ENCODE assay signal across 23 mouse cellular contexts in genomic region chr8:48792587-48793326, GRCm38 (mm10). TPM values are rescaled to one million over a fixed set of nuclear protein-coding genes. Genes with fewer than 3 reads are reported as not detected.
DNase-seq lines count a peak whose midpoint lies in the region; ATAC-seq and TF ChIP-seq lines count a peak whose summit lies in the region.
"Had no signal": no experiment of that assay in that cellular context is flagged by ENCODE, and none has a peak within 500 bp of the region (broad histone marks: within the 10 kb centered on the region; RNA-seq: fewer than 3 reads in every experiment).

No protein-coding gene starts in this region.

- H3K27me3 ChIP-seq in limb, embryonic 13.5 days = peaks cover 6% of the 10 kb centered on the region; the same call in 1 of the 2 replicates
- no peaks in the 10 kb centered on the region for H3K27me3 ChIP-seq in limb, embryonic 10.5 days (ENCODE audit: low read depth, poor library complexity, severe bottlenecking)
- H3K27me3 ChIP-seq in limb, embryonic 14.5 days (ENCODE audit: control insufficient read depth, insufficient read depth, low read length) = no peaks in the 10 kb centered on the region
- H3K27me3 ChIP-seq: embryonic facial prominence, embryonic 12.5 days; hindbrain, embryonic 13.5 days; intestine, embryonic 15.5 days; midbrain, embryonic 13.5 days had no signal

- H3K9ac ChIP-seq in limb, embryonic 13.5 days = no peak overlapping the region
- no peak overlapping the region for H3K9ac ChIP-seq in limb, embryonic 14.5 days (ENCODE audit: low read depth, low read length, severe bottlenecking)
- H3K9ac ChIP-seq: embryonic facial prominence, embryonic 12.5 days; hindbrain, embryonic 13.5 days; intestine, embryonic 15.5 days; midbrain, embryonic 13.5 days had no signal

- ATAC-seq in limb, embryonic 13.5 days (ENCODE audit: low FRiP score, low read depth) = no peak; the same call in 1 of the 2 replicates
- no peak for ATAC-seq in limb, embryonic 14.5 days (ENCODE audit: low FRiP score, low read depth)
- ATAC-seq: intestine, embryonic 15.5 days; midbrain, embryonic 13.5 days had no signal

- no peak for TF ChIP-seq CTCF in left cerebral cortex, adult 2 months (IDR thresholded peaks at IDR 0.05)

- DNase-seq in limb, embryonic 10.5 days (ENCODE audit: low spot score) = no peak
- DNase-seq in 3T3-L1 (ENCODE audit: low read depth, low spot score) = peak; percentile 66
- peak; percentile 18 for DNase-seq in adrenal gland, adult 8-10 months
- DNase-seq in limb, embryonic 14.5 days (ENCODE audit: low spot score) = peak; percentile 62
- no peak for DNase-seq in left cerebral cortex, adult 2 months (ENCODE audit: extremely low spot score in 1 of 2, low spot score in 2 of 2)
- DNase-seq in layer of hippocampus, adult 9-11 months = no peak
- DNase-seq: cerebellum, adult 11-12 months; heart, postnatal 14 days; kidney, postnatal 10 days; liver; lung, adult 2 months; right cerebral cortex, adult 18-20 months; spleen, adult 18-20 months; thymus, adult 2 months had no signal

- no peaks in the 10 kb centered on the region for H3K36me3 ChIP-seq in limb, embryonic 13.5 days
- no peaks in the 10 kb centered on the region for H3K36me3 ChIP-seq in limb, embryonic 10.5 days
- no peaks in the 10 kb centered on the region for H3K36me3 ChIP-seq in limb, embryonic 14.5 days (ENCODE audit: control insufficient read depth, insufficient read depth, low read length)
- H3K36me3 ChIP-seq: embryonic facial prominence, embryonic 12.5 days; heart, embryonic 10.5 days; hindbrain, embryonic 13.5 days; intestine, embryonic 15.5 days; midbrain, embryonic 13.5 days had no signal

- no peak overlapping the region for H3K27ac ChIP-seq in limb, embryonic 13.5 days
- H3K27ac ChIP-seq in limb, embryonic 10.5 days = no peak overlapping the region
- H3K27ac ChIP-seq in limb, embryonic 14.5 days (replicated peaks; ENCODE audit: low read depth, low read length) = no peak overlapping the region
- no peak overlapping the region for H3K27ac ChIP-seq in left cerebral cortex, adult 2 months
- H3K27ac ChIP-seq: embryonic facial prominence, embryonic 12.5 days; heart, embryonic 10.5 days; hindbrain, embryonic 13.5 days; intestine, embryonic 15.5 days; macrophage; midbrain, embryonic 13.5 days had no signal

- peak overlapping the region; percentile 28; the same call in 1 of the 2 replicates for H3K4me2 ChIP-seq in limb, embryonic 13.5 days (replicated peaks)
- no peak overlapping the region for H3K4me2 ChIP-seq in limb, embryonic 14.5 days (replicated peaks; ENCODE audit: low read depth, low read length, severe bottlenecking)
- H3K4me2 ChIP-seq: embryonic facial prominence, embryonic 12.5 days; hindbrain, embryonic 13.5 days; intestine, embryonic 15.5 days; midbrain, embryonic 13.5 days had no signal

- WGBS in limb, embryonic 13.5 days = 52% methylated on average over 10 of the region's 10 CpGs
- WGBS in limb, embryonic 10.5 days = 82% methylated on average over 10 of the region's 10 CpGs
- 39% methylated on average over 10 of the region's 10 CpGs for WGBS in limb, embryonic 14.5 days

- intact Hi-C loops in left cerebral cortex, adult 2 months (cut with DNase I) = no loop called here

- no peak for TF ChIP-seq POLR2A in limb, embryonic 14.5 days (IDR thresholded peaks at IDR 0.05; ENCODE audit: borderline replicate concordance, extremely low read depth, insufficient read depth, insufficient read length)

- peaks cover 29% of the 10 kb centered on the region; the same call in 1 of the 2 replicates for H3K4me1 ChIP-seq in limb, embryonic 13.5 days
- H3K4me1 ChIP-seq in limb, embryonic 10.5 days = peaks cover 19% of the 10 kb centered on the region
- peaks cover 14% of the 10 kb centered on the region for H3K4me1 ChIP-seq in limb, embryonic 14.5 days (ENCODE audit: control insufficient read depth, insufficient read depth, low read length)
- H3K4me1 ChIP-seq: heart, embryonic 10.5 days; intestine, embryonic 15.5 days had no signal

- no peaks in the 10 kb centered on the region for H3K9me3 ChIP-seq in limb, embryonic 13.5 days
- no peaks in the 10 kb centered on the region for H3K9me3 ChIP-seq in limb, embryonic 10.5 days (replicated peaks)
- H3K9me3 ChIP-seq in limb, embryonic 14.5 days (ENCODE audit: control insufficient read depth, low read length) = no peaks in the 10 kb centered on the region
- H3K9me3 ChIP-seq: embryonic facial prominence, embryonic 12.5 days; heart, embryonic 10.5 days; hindbrain, embryonic 13.5 days; intestine, embryonic 15.5 days; midbrain, embryonic 13.5 days had no signal

- no peak overlapping the region for H3K4me3 ChIP-seq in limb, embryonic 13.5 days
- no peak overlapping the region for H3K4me3 ChIP-seq in limb, embryonic 10.5 days
- no peak overlapping the region for H3K4me3 ChIP-seq in limb, embryonic 14.5 days (replicated peaks; ENCODE audit: low read length)
- no peak overlapping the region for H3K4me3 ChIP-seq in left cerebral cortex, adult 2 months
- H3K4me3 ChIP-seq: embryonic facial prominence, embryonic 12.5 days; heart, embryonic 10.5 days; hindbrain, embryonic 13.5 days; intestine, embryonic 15.5 days; midbrain, embryonic 13.5 days had no signal

RNA-seq across cellular contexts. Expression of gene Tenm3, which starts 51.0 kb away (rescaled TPM):
- 38.3 and 41.0 TPM in 2 replicates for polyA plus RNA-seq in limb, embryonic 13.5 days (2015; fragmentation: Nextera tagmentation; extraction: Ambion mirVana)
- polyA plus RNA-seq in limb, embryonic 10.5 days (2016; fragmentation: Nextera tagmentation; extraction: Ambion mirVana) = 39.7 and 48.5 TPM in 2 replicates
- 1 to 10 TPM; 4.5 to 9.7 (median 7.0) TPM for total RNA-seq in adrenal gland, adult 8-10 months (2022)
- polyA plus RNA-seq in limb, embryonic 14.5 days (2012; rRNA removed) = 38.0 and 47.6 TPM in 2 replicates
- polyA plus RNA-seq in limb, embryonic 14.5 days (2014; fragmentation: Nextera tagmentation; extraction: Ambion mirVana) = 48.1 and 51.5 TPM in 2 replicates
- total RNA-seq in left cerebral cortex, adult 2 months (2021) = 10 to 100 TPM; 61.8 to 76.5 TPM
- total RNA-seq: common myeloid progenitor, adult 5-6 weeks; MEL had no signal
- polyA plus RNA-seq: macrophage had no signal

Comparison
In these comparisons a context has a peak if more than half of its experiments do, and no peak if none do; other contexts are left out.
1. DNase-seq: peak in 3T3-L1 (single experiment), adrenal gland, adult 8-10 months (single experiment) and limb, embryonic 14.5 days (single experiment); none in limb, embryonic 10.5 days (single experiment), left cerebral cortex, adult 2 months (0 of 2) and layer of hippocampus, adult 9-11 months (single experiment).